ENCODE assay signal across 28 mouse cellular contexts in genomic region chr17:36389907-36390306, GRCm38 (mm10). TPM values are rescaled to one million over a fixed set of nuclear protein-coding genes. Genes with fewer than 3 reads are reported as not detected.
DNase-seq lines count a peak whose midpoint lies in the region; ATAC-seq lines count a peak whose summit lies in the region.
"Had no signal": no experiment of that assay in that cellular context is flagged by ENCODE, and none has a peak within 500 bp of the region (broad histone marks: within the 10 kb centered on the region; RNA-seq: fewer than 3 reads in every experiment).

No protein-coding gene starts in this region.

- ATAC-seq in common myeloid progenitor, adult 5-6 weeks (replicated peaks; ENCODE audit: low read depth, poor library complexity, severe bottlenecking): peak; percentile 85
- ATAC-seq in hematopoietic stem cell, adult 5-6 weeks (replicated peaks in 1 of 2; ENCODE audit: insufficient read depth in 1 of 2, low FRiP score in 2 of 2, low TSS enrichment in 1 of 2, low read depth in 1 of 2, poor library complexity in 2 of 2, severe bottlenecking in 2 of 2): peak; percentile 79 to 84
- no peak for ATAC-seq in liver, embryonic 11.5 days (replicated peaks; ENCODE audit: low FRiP score)
- ATAC-seq: activated CD4-positive, CD25-positive, alpha-beta regulatory T cell, adult 4 months; CD4-positive, CD25-positive, alpha-beta regulatory T cell, adult 4 months; forebrain, embryonic 14.5 days; forebrain, embryonic 16.5 days; Patski had no signal

- no peak overlapping the region for H3K9ac ChIP-seq in liver, embryonic 11.5 days (ENCODE audit: low read depth, low read length)
- H3K9ac ChIP-seq: embryonic facial prominence, embryonic 13.5 days; embryonic facial prominence, embryonic 15.5 days; forebrain, embryonic 12.5 days had no signal

- DNase-seq in retina, postnatal 1 day: no peak
- no peak for DNase-seq in testis, postnatal 14 days (ENCODE audit: low spot score)
- no peak for DNase-seq in liver, embryonic 11.5 days (ENCODE audit: low spot score)
- DNase-seq: adrenal gland, adult 8-10 months; adrenal gland, postnatal 14 days; adrenal gland, postnatal 36 days; B cell, adult 2 months; cerebellum, adult 11-12 months; cerebellum, adult 2 months; cerebellum, adult 9-10 months; cerebellum, postnatal 10 days; cerebellum, postnatal 25 days; embryo, embryonic 11 days had no signal

- no peak overlapping the region for H3K27ac ChIP-seq in liver, embryonic 11.5 days (ENCODE audit: low read depth, low read length)
- H3K27ac ChIP-seq: embryonic facial prominence, embryonic 13.5 days; embryonic facial prominence, embryonic 15.5 days; forebrain, embryonic 10.5 days; forebrain, embryonic 12.5 days had no signal

- no peak overlapping the region for H3K4me2 ChIP-seq in liver, embryonic 11.5 days
- H3K4me2 ChIP-seq: embryonic facial prominence, embryonic 13.5 days; embryonic facial prominence, embryonic 15.5 days; forebrain, embryonic 12.5 days had no signal

- no peaks in the 10 kb centered on the region for H3K27me3 ChIP-seq in liver, embryonic 11.5 days (replicated peaks; ENCODE audit: control insufficient read depth, insufficient read depth, low read length)
- H3K27me3 ChIP-seq: embryonic facial prominence, embryonic 13.5 days; embryonic facial prominence, embryonic 15.5 days; forebrain, embryonic 12.5 days had no signal

- no peaks in the 10 kb centered on the region for H3K4me1 ChIP-seq in liver, embryonic 11.5 days (replicated peaks; ENCODE audit: control insufficient read depth, insufficient read depth, low read length)
- H3K4me1 ChIP-seq: embryonic facial prominence, embryonic 13.5 days; embryonic facial prominence, embryonic 15.5 days; forebrain, embryonic 10.5 days; forebrain, embryonic 12.5 days had no signal

- H3K4me3 ChIP-seq in liver, embryonic 11.5 days (ENCODE audit: low read depth, low read length): no peak overlapping the region
- H3K4me3 ChIP-seq: embryonic facial prominence, embryonic 13.5 days; embryonic facial prominence, embryonic 15.5 days; erythroblast, embryonic 14.5 days; forebrain, embryonic 10.5 days; forebrain, embryonic 12.5 days had no signal

- H3K9me3 ChIP-seq in liver, embryonic 11.5 days (ENCODE audit: control insufficient read depth, low read length): no peaks in the 10 kb centered on the region
- H3K9me3 ChIP-seq: embryonic facial prominence, embryonic 13.5 days; embryonic facial prominence, embryonic 15.5 days; forebrain, embryonic 10.5 days; forebrain, embryonic 12.5 days; G1E had no signal

- 51% methylated on average over 2 of the region's 2 CpGs for WGBS in liver, embryonic 11.5 days

- no peaks in the 10 kb centered on the region for H3K36me3 ChIP-seq in liver, embryonic 11.5 days (ENCODE audit: control insufficient read depth, insufficient read depth, low read length)
- H3K36me3 ChIP-seq: embryonic facial prominence, embryonic 13.5 days; embryonic facial prominence, embryonic 15.5 days; forebrain, embryonic 10.5 days; forebrain, embryonic 12.5 days; G1E had no signal

RNA-seq across cellular contexts. Expression of gene H2-M10.3, which starts 21.7 kb away (rescaled TPM):
- not detected in 2 replicates for total RNA-seq in common myeloid progenitor, adult 5-6 weeks (2017)
- total RNA-seq in hematopoietic stem cell, adult 5-6 weeks (2017): not detected in 2 replicates
- not detected in 2 replicates for polyA plus RNA-seq in liver, embryonic 11.5 days (2014; fragmentation: Nextera tagmentation; extraction: Ambion mirVana)
- total RNA-seq: adrenal gland, adult 18-20 months; adrenal gland, adult 8-10 months; adrenal gland, postnatal 14 days; adrenal gland, postnatal 36 days had no signal
- polyA plus RNA-seq: activated CD4-positive, CD25-positive, alpha-beta regulatory T cell, adult 4 months; CD4-positive, CD25-positive, alpha-beta regulatory T cell, adult 4 months; cerebellum, adult 2 months; embryonic facial prominence, embryonic 11.5 days; embryonic facial prominence, embryonic 13.5 days; embryonic facial prominence, embryonic 15.5 days; erythroblast, embryonic 14.5 days; forebrain, embryonic 10.5 days; forebrain, embryonic 12.5 days; forebrain, embryonic 14.5 days; forebrain, embryonic 16.5 days; G1E; Patski had no signal
